Mouse (Mus musculus) CH12.LX (cell line): ENCODE measurements around the gene Bcl2l12.

Experiments
- CTCF ChIP-seq, 2 experiments: IDR thresholded peaks in 1 of 2; conservative IDR thresholded peaks in 1 of 2; 2 replicates each; pipeline ENCODE4 v1.5.1; 2011 to 2012; ENCODE audit warnings: low read depth in 2 of 2, low read length in 2 of 2, improper control_type of control experiment in 1 of 2, inconsistent platforms in 1 of 2, mild to moderate bottlenecking in 1 of 2, moderate library complexity in 1 of 2
- POLR2A ChIP-seq: IDR thresholded peaks from 2 replicates; pipeline ENCODE4 v1.6.1; 2011; ENCODE audit warnings: low read depth, mild to moderate bottlenecking, improper control_type of control experiment, low read length
- POLR2AphosphoS2 ChIP-seq: IDR thresholded peaks from 2 replicates; pipeline ENCODE4 v1.6.1; 2011; ENCODE audit warnings: low read depth, low read length, improper control_type of control experiment
- UBTF ChIP-seq: IDR thresholded peaks from 2 replicates; pipeline ENCODE4 v1.6.1; 2012; ENCODE audit warnings: low read depth, mild to moderate bottlenecking, inconsistent platforms, low read length, improper control_type of control experiment, moderate library complexity

- TF ChIP-seq UBTF (no peak), CTCF (conservative IDR thresholded peaks at IDR 0.05 in 1 of 2, IDR thresholded peaks at IDR 0.05 in 1 of 2; ENCODE audit: low read depth in 2 of 2, low read length in 2 of 2) (no peak), POLR2A (peak; percentile 56; the same call in 1 of the 2 replicates), POLR2AphosphoS2 (no peak)
Measured at GRCm38 (mm10) chr7:45017242-45018061, 18.9 kb upstream of the Bcl2l12 start, which contains the start of gene Rras.
